Mouse (Mus musculus): ENCODE measurements at regions not wholly inside any gene's neighbourhood (a gene's known extent, or its start where the extent isn't known, plus 50 kb on each side); places are given as distances from the start of the nearest gene placed in this dataset.

DNA sequence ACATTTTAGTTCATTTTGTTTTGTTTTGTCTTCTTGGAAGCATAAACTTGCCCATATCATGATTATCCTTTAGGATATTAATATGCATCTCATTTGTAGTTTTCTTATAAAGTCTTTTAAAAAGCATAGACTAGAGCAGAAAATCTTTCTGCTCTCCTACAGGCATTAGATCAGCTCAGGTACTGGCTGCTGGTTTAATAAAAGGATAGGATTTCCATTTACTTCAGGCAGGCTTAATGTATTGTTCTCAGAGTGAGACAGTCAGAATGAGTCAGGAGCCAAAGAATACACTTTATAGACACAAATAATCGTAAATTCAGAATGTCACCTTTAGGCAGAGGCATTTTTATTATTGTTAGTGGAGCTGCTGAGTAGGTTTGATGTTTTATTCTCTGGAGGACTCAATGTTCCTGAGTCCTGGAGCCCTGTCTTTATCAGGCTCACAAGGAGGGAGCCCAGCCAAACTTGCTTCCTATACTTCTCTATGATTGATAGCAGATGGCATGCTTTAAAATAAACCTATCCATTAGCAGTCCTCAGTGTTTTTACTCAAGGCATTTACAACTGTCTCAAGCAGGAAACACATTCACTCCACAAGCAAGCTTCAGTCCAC, 469.5 kb upstream of the Zeb2 start:
- no peak for TF ChIP-seq POLR2A (IDR thresholded peaks at IDR 0.05; ENCODE audit: low read depth, low read length)
- no peak for TF ChIP-seq CTCF (IDR thresholded peaks at IDR 0.05; ENCODE audit: extremely low read depth, insufficient read depth, insufficient read length, insufficient replicate concordance)
